Mouse (Mus musculus): ENCODE measurements around the gene Cmip. TPM values are rescaled to one million over a fixed set of nuclear protein-coding genes. Genes with fewer than 3 reads are reported as not detected.

The Cmip gene
- total RNA-seq, 2 experiments from 2014 or later = 32.8 to 38.5 TPM

GRCm38 (mm10) chr8:117256292-117256938 lies 449 bp upstream of the Cmip start:
- intact Hi-C loops (cut with DNase I) = no loop called here
- peak; percentile 95 for DNase-seq

- intact Hi-C loops (cut with DNase I) = loop anchor here (2.0 kb wide), 1 partner anchor 33 kb away; no protein-coding TSS in a partner anchor
- peak; percentile 41 to 54 for DNase-seq
Measured at GRCm38 (mm10) chr8:117257821-117258575, 1.1 kb downstream of the Cmip start.

- DNase-seq = no peak
- intact Hi-C loops (cut with DNase I) = loop anchor here (2.0 kb wide), 1 partner anchor 34 kb away; no protein-coding TSS in a partner anchor
Measured at GRCm38 (mm10) chr8:117258576-117259040, 1.7 kb downstream of the Cmip start.

GRCm38 (mm10) chr8:117259431-117260001 lies 2.7 kb downstream of the Cmip start:
- intact Hi-C loops (cut with DNase I) = loop anchor here (2.0 kb wide), 1 partner anchor 35 kb away; no protein-coding TSS in a partner anchor
- DNase-seq = no peak

GRCm38 (mm10) chr8:117260234-117260929 lies 3.5 kb downstream of the Cmip start:
- no peak for DNase-seq
- intact Hi-C loops (cut with DNase I) = no loop called here

- intact Hi-C loops (cut with DNase I) = no loop called here
- DNase-seq = no peak
Measured at GRCm38 (mm10) chr8:117260930-117261475, 4.1 kb downstream of the Cmip start.

GRCm38 (mm10) chr8:117261702-117262101 lies 4.8 kb downstream of the Cmip start:
- no peak for DNase-seq
- intact Hi-C loops (cut with DNase I) = no loop called here

- intact Hi-C loops (cut with DNase I) = no loop called here
- DNase-seq = no peak
Measured at GRCm38 (mm10) chr8:117262685-117263084, 5.8 kb downstream of the Cmip start.

- DNase-seq = no peak
- intact Hi-C loops (cut with DNase I) = no loop called here
Measured at GRCm38 (mm10) chr8:117263442-117263841, 6.6 kb downstream of the Cmip start.

- DNase-seq = no peak
- intact Hi-C loops (cut with DNase I) = no loop called here
Measured at GRCm38 (mm10) chr8:117265079-117265478, 8.2 kb downstream of the Cmip start.

- intact Hi-C loops (cut with DNase I) = no loop called here
- no peak for DNase-seq
Measured at GRCm38 (mm10) chr8:117267403-117268129, 10.7 kb downstream of the Cmip start.

- intact Hi-C loops (cut with DNase I) = no loop called here
- DNase-seq = no peak
Measured at GRCm38 (mm10) chr8:117278234-117278633, 21.4 kb downstream of the Cmip start.

GRCm38 (mm10) chr8:117278668-117279132 lies 21.8 kb downstream of the Cmip start:
- intact Hi-C loops (cut with DNase I) = no loop called here
- no peak for DNase-seq

- intact Hi-C loops (cut with DNase I) = no loop called here
- no peak for DNase-seq
Measured at GRCm38 (mm10) chr8:117280488-117280887, 23.6 kb downstream of the Cmip start.

- no peak for DNase-seq
- intact Hi-C loops (cut with DNase I) = no loop called here
Measured at GRCm38 (mm10) chr8:117281676-117282075, 24.8 kb downstream of the Cmip start.

- DNase-seq = peak; percentile 33 to 40
- intact Hi-C loops (cut with DNase I) = no loop called here
Measured at GRCm38 (mm10) chr8:117282141-117282950, 25.5 kb downstream of the Cmip start.

- no peak for DNase-seq
- intact Hi-C loops (cut with DNase I) = no loop called here
Measured at GRCm38 (mm10) chr8:117284768-117285484, 28.1 kb downstream of the Cmip start.

- no peak for DNase-seq
- intact Hi-C loops (cut with DNase I) = no loop called here
Measured at GRCm38 (mm10) chr8:117287966-117288365, 31.1 kb downstream of the Cmip start.

All from heart, postnatal 10 days (tissue).